ENCODE assay signal across 8 mouse cellular contexts in genomic region chr19:47918455-47919101, GRCm38 (mm10). TPM values are rescaled to one million over a fixed set of nuclear protein-coding genes. Genes with fewer than 3 reads are reported as not detected.
DNase-seq lines count a peak whose midpoint lies in the region; ATAC-seq and TF ChIP-seq lines count a peak whose summit lies in the region.

No protein-coding gene starts in this region.

- H3K27ac ChIP-seq in embryonic facial prominence, embryonic 13.5 days = peak overlapping the region; percentile 97
- H3K27ac ChIP-seq in macrophage = peak overlapping the region; percentile 93
- peak overlapping the region; percentile 97 for H3K27ac ChIP-seq in stomach, postnatal 0 days (replicated peaks)

- peaks cover 34% of the 10 kb centered on the region for H3K4me1 ChIP-seq in embryonic facial prominence, embryonic 13.5 days
- 0 out of 2 replicates have a peak, but pooled peaks cover 8% of the 10 kb centered on the region for H3K4me1 ChIP-seq in stomach, postnatal 0 days (replicated peaks; ENCODE audit: control insufficient read depth, insufficient read depth)

- H3K4me2 ChIP-seq in embryonic facial prominence, embryonic 13.5 days = peak overlapping the region; percentile 83
- H3K4me2 ChIP-seq in stomach, postnatal 0 days (replicated peaks; ENCODE audit: low read depth) = peak overlapping the region; percentile 83

- ATAC-seq in embryonic facial prominence, embryonic 13.5 days (ENCODE audit: insufficient number of reproducible peaks, insufficient read depth, low FRiP score, low TSS enrichment, low read depth) = peak; percentile 32; the same call in 1 of the 2 replicates
- no peak; the same call in 1 of the 2 replicates for ATAC-seq in stomach, postnatal 0 days (ENCODE audit: low FRiP score, low TSS enrichment)

- under 1% methylated on average over 29 of the region's 29 CpGs for WGBS in embryonic facial prominence, embryonic 13.5 days
- under 1% methylated on average over 29 of the region's 29 CpGs for WGBS in macrophage (ENCODE audit: missing documents)
- under 1% methylated on average over 25 of the region's 29 CpGs for WGBS in stomach, postnatal 0 days

- 0 out of 2 replicates have a peak, but pooled peaks cover 6% of the 10 kb centered on the region for H3K36me3 ChIP-seq in embryonic facial prominence, embryonic 13.5 days
- H3K36me3 ChIP-seq in macrophage (ENCODE audit: inconsistent target) = no peaks in the 10 kb centered on the region
- no peaks in the 10 kb centered on the region for H3K36me3 ChIP-seq in stomach, postnatal 0 days (ENCODE audit: control insufficient read depth, insufficient read depth, low read length)

- H3K79me2 ChIP-seq in macrophage (ENCODE audit: inconsistent target) = peaks cover 54% of the 10 kb centered on the region

- no peaks in the 10 kb centered on the region for H3K27me3 ChIP-seq in embryonic facial prominence, embryonic 13.5 days
- no peaks in the 10 kb centered on the region for H3K27me3 ChIP-seq in stomach, postnatal 0 days (ENCODE audit: control insufficient read depth, insufficient read depth, low read length)

- H3K9me3 ChIP-seq in embryonic facial prominence, embryonic 13.5 days = no peaks in the 10 kb centered on the region
- H3K9me3 ChIP-seq in stomach, postnatal 0 days (ENCODE audit: control insufficient read depth, low read length) = no peaks in the 10 kb centered on the region

- DNase-seq in A20 (ENCODE audit: low read depth, low spot score) = peak; percentile 89
- peak; percentile 15 to 28 for DNase-seq in CD8-positive naive resting alpha-beta T cell, adult 2 months (ENCODE audit: low read depth in 2 of 2, low spot score in 2 of 2)
- peak; percentile 71 for DNase-seq in induced T-regulatory cell, adult 2 months (ENCODE audit: low read depth)
- DNase-seq in stomach, postnatal 0 days (ENCODE audit: low spot score) = no peak
- no peak for DNase-seq in right cerebral cortex, adult 18-20 months
- DNase-seq in right cerebral cortex, postnatal 36 days (ENCODE audit: low spot score in 2 of 2) = no peak

- H3K4me3 ChIP-seq in embryonic facial prominence, embryonic 13.5 days = peak overlapping the region; percentile 89
- H3K4me3 ChIP-seq in macrophage (ENCODE audit: inconsistent target) = peak overlapping the region; percentile 94
- H3K4me3 ChIP-seq in stomach, postnatal 0 days (ENCODE audit: low read depth, low read length) = peak overlapping the region; percentile 80

- peak overlapping the region; percentile 93 for H3K9ac ChIP-seq in embryonic facial prominence, embryonic 13.5 days
- peak overlapping the region; percentile 80 for H3K9ac ChIP-seq in stomach, postnatal 0 days (ENCODE audit: low read length)

- TF ChIP-seq CTCF in stomach, postnatal 0 days (IDR thresholded peaks at IDR 0.05; ENCODE audit: low read depth) = no peak

- TF ChIP-seq EP300 in stomach, postnatal 0 days (optimal IDR thresholded peaks at IDR 0.05) = no peak

RNA-seq across cellular contexts. Expression of gene Cfap43, which starts 0.5 kb away (rescaled TPM):
- polyA plus RNA-seq in embryonic facial prominence, embryonic 13.5 days (2015; fragmentation: Nextera tagmentation; extraction: Ambion mirVana) = 0.20 and 0.29 TPM in 2 replicates
- total RNA-seq in macrophage (2018; cell fraction: chromatin; rRNA removed) = under 1 TPM in 8 of 26 experiments, not detected in 18; 0.30 to 0.84 (median 0.45) TPM
- total RNA-seq in macrophage (2018; cell fraction: cytosol; rRNA removed) = under 1 TPM in 22 of 26 experiments, not detected in 4; 0.06 to 0.59 (median 0.24) TPM
- 1 to 10 TPM in 1 of 26 experiments, under 1 TPM in 12, not detected in 13; 0.09 to 1.0 (median 0.33) TPM for total RNA-seq in macrophage (2018; cell fraction: nucleus; rRNA removed)
- 0.11 to 0.18 TPM in 2 of 3 replicates, not detected in the other for polyA plus RNA-seq in macrophage (2018)
- polyA plus RNA-seq in stomach, postnatal 0 days (2015; fragmentation: Nextera tagmentation; extraction: Ambion mirVana) = 0.51 and 1.1 TPM in 2 replicates

RNA-seq across cellular contexts. Expression of gene Itprip, which starts 0.5 kb away (rescaled TPM):
- polyA plus RNA-seq in embryonic facial prominence, embryonic 13.5 days (2015; fragmentation: Nextera tagmentation; extraction: Ambion mirVana) = 14.4 and 16.5 TPM in 2 replicates
- total RNA-seq in macrophage (2018; cell fraction: chromatin; rRNA removed) = 10 to 100 TPM in 8 of 26 experiments, 1 to 10 TPM in 18; 2.2 to 28.5 (median 7.2) TPM
- 10 to 100 TPM in 1 of 26 experiments, 1 to 10 TPM in 25; 3.2 to 10.3 (median 5.4) TPM for total RNA-seq in macrophage (2018; cell fraction: cytosol; rRNA removed)
- total RNA-seq in macrophage (2018; cell fraction: nucleus; rRNA removed) = 10 to 100 TPM in 13 of 26 experiments, 1 to 10 TPM in 13; 4.4 to 17.4 (median 10.1) TPM
- polyA plus RNA-seq in macrophage (2018) = 3.1 to 6.0 TPM (median 5.1 TPM) in 3 replicates
- polyA plus RNA-seq in stomach, postnatal 0 days (2015; fragmentation: Nextera tagmentation; extraction: Ambion mirVana) = 7.9 and 9.0 TPM in 2 replicates

RNA-seq across cellular contexts. Expression of gene Cfap58, which starts 18.9 kb away (rescaled TPM):
- 0.17 and 0.39 TPM in 2 replicates for polyA plus RNA-seq in embryonic facial prominence, embryonic 13.5 days (2015; fragmentation: Nextera tagmentation; extraction: Ambion mirVana)
- not detected for total RNA-seq in macrophage (2018; cell fraction: chromatin; rRNA removed)
- not detected for total RNA-seq in macrophage (2018; cell fraction: cytosol; rRNA removed)
- total RNA-seq in macrophage (2018; cell fraction: nucleus; rRNA removed) = not detected
- polyA plus RNA-seq in macrophage (2018) = not detected in 3 replicates
- not detected in 2 replicates for polyA plus RNA-seq in stomach, postnatal 0 days (2015; fragmentation: Nextera tagmentation; extraction: Ambion mirVana)

RNA-seq across cellular contexts. Expression of gene Gsto2, which starts 53.2 kb away (rescaled TPM):
- 1.5 and 2.4 TPM in 2 replicates for polyA plus RNA-seq in embryonic facial prominence, embryonic 13.5 days (2015; fragmentation: Nextera tagmentation; extraction: Ambion mirVana)
- total RNA-seq in macrophage (2018; cell fraction: chromatin; rRNA removed) = 1 to 10 TPM in 17 of 26 experiments, under 1 TPM in 3, not detected in 6; 0.81 to 3.8 (median 2.5) TPM
- 1 to 10 TPM in 15 of 26 experiments, under 1 TPM in 11; 0.52 to 1.9 (median 1.1) TPM for total RNA-seq in macrophage (2018; cell fraction: cytosol; rRNA removed)
- total RNA-seq in macrophage (2018; cell fraction: nucleus; rRNA removed) = 1 to 10 TPM in 18 of 26 experiments, under 1 TPM in 5, not detected in 3; 0.52 to 3.9 (median 1.9) TPM
- polyA plus RNA-seq in macrophage (2018) = 0.10 to 1.4 TPM (median 1.3 TPM) in 3 replicates
- polyA plus RNA-seq in stomach, postnatal 0 days (2015; fragmentation: Nextera tagmentation; extraction: Ambion mirVana) = 3.5 and 4.2 TPM in 2 replicates

Comparison
In these comparisons a context has a peak if more than half of its experiments do, and no peak if none do; other contexts are left out.
1. DNase-seq: peak in A20 (single experiment), CD8-positive naive resting alpha-beta T cell, adult 2 months (2 of 2) and induced T-regulatory cell, adult 2 months (single experiment); none in stomach, postnatal 0 days (single experiment), right cerebral cortex, adult 18-20 months (single experiment) and right cerebral cortex, postnatal 36 days (0 of 2).
2. Peak in every context shown above with its lines, with median percentiles within 50 percentile points of each other: H3K27ac ChIP-seq and H3K4me3 ChIP-seq.